Mouse (Mus musculus) heart, adult 2 months (tissue): ENCODE results near the gene Oxct2a. TPM values are rescaled to one million over a fixed set of nuclear protein-coding genes. Genes with fewer than 3 reads are reported as not detected.

Source experiments
- DNase-seq, 2 experiments: peaks; one replicate each; pipeline ENCODE4 v3.0.0; 2021
- H3K27ac ChIP-seq: fragments of 200-600 bp; 2 replicates; pipeline ENCODE4 v1.8.1; 2022
- H3K27me3 ChIP-seq: fragments of 200-500 bp; 2 replicates; pipeline ENCODE4 v1.6.1; 2012; ENCODE audit warnings: mild to moderate bottlenecking, low read length, inconsistent platforms, mixed read lengths; ENCODE audit not compliant: control insufficient read depth, insufficient read depth
- H3K36me3 ChIP-seq: fragments of 200-500 bp; 2 replicates; pipeline ENCODE4 v1.6.1; 2012; ENCODE audit warnings: low read length, inconsistent platforms; ENCODE audit not compliant: control insufficient read depth, insufficient read depth
- H3K4me1 ChIP-seq: fragments of 200-500 bp; 2 replicates; pipeline ENCODE4 v1.6.1; 2011; ENCODE audit warnings: low read length; ENCODE audit not compliant: control insufficient read depth, insufficient read depth
- H3K4me3 ChIP-seq: fragments of 200-600 bp; 2 replicates; pipeline ENCODE4 v1.8.1; 2022
- H3K79me2 ChIP-seq: fragments of 200-500 bp; replicated peaks from 2 replicates; pipeline ENCODE4 v1.6.1; 2012; ENCODE audit warnings: mild to moderate bottlenecking, inconsistent platforms, low read length, moderate library complexity, mixed read lengths; ENCODE audit not compliant: control insufficient read depth, insufficient read depth
- H3K9ac ChIP-seq: fragments of 200-500 bp; 2 replicates; pipeline ENCODE4 v1.6.1; 2012; ENCODE audit warnings: low read depth, mild to moderate bottlenecking, control low read depth, inconsistent platforms, low read length, mixed read lengths
- CTCF ChIP-seq: fragments of 200-600 bp; IDR thresholded peaks from 2 replicates; pipeline ENCODE4 v1.8.1; 2022; ENCODE audit warnings: antibody characterized with exemption, mild to moderate bottlenecking, moderate library complexity
- EP300 ChIP-seq: fragments of 200-500 bp; IDR thresholded peaks from 2 replicates; pipeline ENCODE4 v1.6.1; 2011; ENCODE audit warnings: low read depth, low read length, control low read depth; ENCODE audit not compliant: insufficient read depth
- POLR2A ChIP-seq: fragments of 200-500 bp; IDR thresholded peaks from 2 replicates; pipeline ENCODE4 v1.6.1; 2011; ENCODE audit warnings: mild to moderate bottlenecking, low read depth, low read length, control low read depth; ENCODE audit not compliant: insufficient read depth
- WGBS: fragments of 180-500 bp; shearing (Covaris S2); methylation state at CpG from one replicate; pipeline ENCODE4 v1.1.7; 2018; 5-methylcytosine and 5-hydroxymethylcytosine counted together
- intact Hi-C: fragments of 180-260 bp; cut with DNase I; formaldehyde crosslinking; loops from one replicate; pipeline ENCODE4 v1.15.1; 2025
- polyA plus RNA-seq: library from polyadenylated mRNA; depleted of rRNA; stranded (reverse); fragments of >200 nt; gene quantifications from 2 replicates; pipeline ENCODE4 v1.2.3, GENCODE M21; 2012
- total RNA-seq, 2 experiments: library from RNA; stranded (reverse); gene quantifications; 2 replicates each; pipeline ENCODE4 v1.2.3; 2021

Gene Oxct2a
- total and polyA plus RNA-seq, 3 experiments = 0.06 TPM; not detected in 2

- H3K4me3 ChIP-seq = peak overlapping the region; percentile 47
- intact Hi-C loops = no loop called here
- H3K36me3 ChIP-seq = no peaks in the 10 kb centered on the region
- H3K79me2 ChIP-seq = no peaks in the 10 kb centered on the region
- no peak for DNase-seq
- no peak for TF ChIP-seq CTCF
- TF ChIP-seq POLR2A = no peak
- peaks cover 8% of the 10 kb centered on the region for H3K27me3 ChIP-seq
- no peaks in the 10 kb centered on the region for H3K4me1 ChIP-seq
- H3K27ac ChIP-seq = no peak overlapping the region
- WGBS = 4% methylated on average over 6 of the region's 6 CpGs
- no peak overlapping the region for H3K9ac ChIP-seq
These were observed 20.0 kb upstream of the Oxct2a start for GRCm38 (mm10) chr4:123343471-123343789.

- Histone ChIP-seq H3K36me3 (no peaks in the 10 kb centered on the region), H3K4me3 (peak within 1 kb of the TSS; percentile 47), H3K27me3 (peaks cover 8% of the 10 kb centered on the region), H3K9ac (peak within 1 kb of the TSS; percentile 17), H3K79me2 (no peaks in the 10 kb centered on the region), H3K27ac (no peak within 1 kb of the TSS), H3K4me1 (no peaks in the 10 kb centered on the region)
- intact Hi-C loops = no loop called here
- under 1% methylated on average over 65 of the region's 65 CpGs for WGBS
- no peak for TF ChIP-seq POLR2A
- TF ChIP-seq CTCF = no peak
- TF ChIP-seq EP300 = no peak
- DNase-seq = peak; percentile 74 to 76
These were observed 19.4 kb upstream of the Oxct2a start, which contains the start of gene Bmp8a for GRCm38 (mm10) chr4:123342642-123343470. Gene Bmp8a (minus strand): TSS chr4:123343252.

GRCm38 (mm10) chr4:123342091-123342641, 18.7 kb upstream of the Oxct2a start:
- TF ChIP-seq EP300 = no peak
- TF ChIP-seq POLR2A = no peak
- TF ChIP-seq CTCF = no peak
- Histone ChIP-seq H3K4me3 (peak overlapping the region; percentile 47), H3K27ac (no peak overlapping the region), H3K4me1 (no peaks in the 10 kb centered on the region), H3K9ac (peak overlapping the region; percentile 17), H3K27me3 (peaks cover 8% of the 10 kb centered on the region), H3K36me3 (no peaks in the 10 kb centered on the region), H3K79me2 (no peaks in the 10 kb centered on the region)
- WGBS = 4% methylated on average over 43 of the region's 43 CpGs
- DNase-seq = no peak
- intact Hi-C loops = no loop called here

GRCm38 (mm10) chr4:123340232-123340631, 16.8 kb upstream of the Oxct2a start:
- WGBS = 67% methylated on average over 5 of the region's 5 CpGs
- no peaks in the 10 kb centered on the region for H3K36me3 ChIP-seq
- H3K27ac ChIP-seq = no peak overlapping the region
- no peaks in the 10 kb centered on the region for H3K4me1 ChIP-seq
- H3K79me2 ChIP-seq = no peaks in the 10 kb centered on the region
- intact Hi-C loops = no loop called here
- H3K4me3 ChIP-seq = no peak overlapping the region
- H3K9ac ChIP-seq = no peak overlapping the region
- no peak for TF ChIP-seq CTCF
- TF ChIP-seq EP300 = no peak
- no peak for TF ChIP-seq POLR2A
- no peak for DNase-seq
- peaks cover 8% of the 10 kb centered on the region for H3K27me3 ChIP-seq

- intact Hi-C loops = no loop called here
- peaks cover 8% of the 10 kb centered on the region for H3K27me3 ChIP-seq
- no peak for DNase-seq
These were observed 14.3 kb upstream of the Oxct2a start for GRCm38 (mm10) chr4:123337693-123338092.

More at GRCm38 (mm10) chr4:123337693-123338092, 14.3 kb upstream of the Oxct2a start:
- H3K9ac ChIP-seq = no peak overlapping the region
- no peak overlapping the region for H3K27ac ChIP-seq
- no peak for TF ChIP-seq POLR2A
- no peak for TF ChIP-seq CTCF
- no peak for TF ChIP-seq EP300
- H3K4me1 ChIP-seq = no peaks in the 10 kb centered on the region
- H3K4me3 ChIP-seq = no peak overlapping the region
- WGBS = 63% methylated on average over 4 of the region's 4 CpGs
- no peaks in the 10 kb centered on the region for H3K79me2 ChIP-seq
- H3K36me3 ChIP-seq = no peaks in the 10 kb centered on the region
